Mouse (Mus musculus) liver, postnatal 0 days (tissue): ENCODE data around the gene Pum3.

Source experiments
- CTCF ChIP-seq: sonication (generic); IDR thresholded peaks from 2 replicates; pipeline ENCODE4 v1.5.1; 2016; ENCODE audit warnings: antibody characterized with exemption, low read depth
- EP300 ChIP-seq: IDR thresholded peaks from 2 replicates; pipeline ENCODE4 v1.6.1; 2016; ENCODE audit warnings: antibody characterized with exemption, low read depth, mild to moderate bottlenecking

DNA sequence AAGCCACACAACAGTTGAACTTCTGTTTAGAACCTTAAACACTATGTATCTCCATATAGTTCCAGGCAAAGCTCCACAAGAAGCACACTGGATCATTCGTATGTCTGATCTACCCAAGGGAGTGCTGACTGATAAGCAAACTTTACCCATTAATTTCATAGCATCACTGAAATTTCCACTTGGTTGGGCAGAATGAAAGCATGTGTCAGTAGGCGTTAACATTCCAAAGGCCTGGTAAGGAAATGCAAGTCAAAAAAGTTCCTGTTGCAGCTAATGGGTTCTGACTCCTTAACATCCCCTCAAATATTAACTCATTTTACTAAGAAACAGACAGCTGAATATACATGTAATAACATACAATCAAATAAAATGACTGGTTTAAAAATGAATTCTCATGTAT is 37.2 kb downstream of the Pum3 start:
- TF ChIP-seq EP300 (no peak), CTCF (no peak)
